Mouse (Mus musculus): ENCODE measurements around the gene Cd5.

DNA sequence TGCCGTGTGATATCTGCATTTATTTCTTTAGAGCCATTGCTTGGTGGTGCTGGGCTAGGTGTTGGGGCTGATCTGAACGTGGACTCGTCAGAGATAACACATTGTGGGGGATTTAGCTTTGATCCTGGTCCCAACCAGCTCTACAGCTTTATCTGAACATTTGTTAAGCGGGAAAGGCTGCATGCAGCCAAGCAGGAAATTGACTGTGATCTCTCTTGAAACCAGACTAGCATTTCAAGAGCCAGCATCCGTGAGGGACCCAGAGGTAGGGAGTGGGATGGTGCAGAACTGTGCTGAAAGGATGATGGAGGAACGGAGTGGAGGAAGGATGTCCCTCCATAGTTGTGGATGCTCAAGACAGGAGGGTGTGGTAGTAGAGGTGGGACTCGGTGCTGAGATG lies 34.6 kb upstream of the Cd5 start:
- TF ChIP-seq CTCF (IDR thresholded peaks at IDR 0.05) (no peak), EP300 (IDR thresholded peaks at IDR 0.05) (no peak)
